Mouse (Mus musculus) 3134 (cell line): ENCODE data around the gene Ino80b.

ENCODE experiments used
- DNase-seq: peaks from one replicate; pipeline ENCODE4 v3.0.0-alpha.2; 2011; ENCODE audit warnings: low spot score; ENCODE audit not compliant: insufficient read length; ENCODE audit errors: extremely low read depth

Ino80b gene

DNA sequence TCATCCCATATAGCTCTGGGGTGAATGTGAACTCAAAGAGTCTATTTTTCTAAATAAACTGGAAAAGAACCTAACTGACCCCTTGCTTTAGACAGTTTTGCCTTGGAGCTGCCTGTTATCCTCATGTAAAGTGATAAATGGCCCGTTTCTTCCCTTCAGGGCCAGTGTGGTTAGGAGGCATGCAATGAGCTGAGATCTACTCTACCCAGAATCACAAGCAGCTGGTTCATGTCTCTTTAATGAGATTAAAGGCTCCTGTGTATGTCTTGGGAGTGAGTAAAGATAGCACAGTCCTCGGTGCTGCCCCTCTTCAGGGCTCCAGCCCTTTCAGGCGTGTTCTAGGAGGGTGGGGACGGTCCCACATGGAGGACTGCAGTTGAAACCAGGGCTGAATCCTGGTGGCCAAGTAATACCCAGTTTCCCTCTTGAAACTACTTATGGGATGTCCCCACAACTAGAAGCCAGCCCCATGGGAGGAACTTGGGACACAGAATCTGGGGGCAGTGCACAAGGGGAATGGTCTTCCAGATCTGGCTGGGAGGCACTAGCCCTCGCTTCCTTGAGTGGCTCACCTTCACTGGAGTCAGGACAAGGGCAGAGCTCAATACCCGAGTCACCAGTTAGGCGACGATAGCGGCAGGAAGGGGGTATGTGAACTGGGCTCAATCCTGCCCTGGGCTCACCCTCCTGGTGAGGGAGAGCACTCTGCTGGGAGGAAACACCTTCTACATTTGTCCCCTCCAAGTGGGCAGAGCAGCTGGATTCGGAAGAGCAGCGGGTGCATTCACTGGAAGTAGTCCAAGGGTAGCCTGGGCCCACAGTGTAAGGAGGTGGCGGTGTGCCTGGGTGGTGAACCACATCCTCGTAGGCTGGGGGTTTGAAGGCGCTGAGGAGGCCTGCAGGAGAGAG, 6.2 kb downstream of the Ino80b start:
- DNase-seq = peak; percentile 49

DNA sequence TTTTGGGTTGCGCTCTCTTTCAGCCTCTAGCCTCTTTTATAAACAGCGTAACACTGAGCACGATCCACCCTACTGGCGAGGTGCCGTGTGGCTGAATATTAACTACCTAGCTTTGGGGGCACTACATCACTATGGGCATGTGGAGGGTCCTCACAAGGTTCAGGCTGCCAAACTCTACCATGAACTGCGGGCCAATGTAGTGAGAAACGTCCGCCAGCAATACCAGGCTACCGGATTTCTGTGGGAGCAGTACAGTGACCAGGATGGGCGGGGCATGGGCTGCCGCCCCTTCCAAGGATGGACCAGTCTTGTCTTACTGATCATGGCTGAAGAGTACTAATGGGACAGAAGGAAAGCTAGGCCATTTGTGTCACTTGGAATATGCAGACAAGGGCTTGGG, 6.9 kb downstream of the Ino80b start:
- no peak for DNase-seq

DNA sequence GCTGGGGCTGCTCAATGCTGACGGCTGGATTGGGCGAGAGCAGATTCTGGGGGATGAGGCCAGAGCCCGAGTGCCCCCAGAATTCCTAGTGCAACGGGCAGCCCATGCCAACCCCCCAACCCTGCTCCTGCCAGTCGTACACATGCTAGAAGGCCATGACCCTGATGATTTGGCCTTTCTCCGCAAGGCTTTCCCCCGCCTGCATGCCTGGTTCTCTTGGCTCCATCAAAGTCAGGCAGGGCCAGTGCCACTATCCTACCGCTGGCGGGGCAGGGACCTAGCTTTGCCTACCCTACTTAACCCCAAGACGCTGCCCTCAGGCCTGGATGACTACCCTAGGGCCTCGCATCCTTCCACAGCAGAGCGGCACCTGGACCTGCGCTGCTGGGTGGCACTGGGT, 7.6 kb downstream of the Ino80b start:
- no peak for DNase-seq

DNA sequence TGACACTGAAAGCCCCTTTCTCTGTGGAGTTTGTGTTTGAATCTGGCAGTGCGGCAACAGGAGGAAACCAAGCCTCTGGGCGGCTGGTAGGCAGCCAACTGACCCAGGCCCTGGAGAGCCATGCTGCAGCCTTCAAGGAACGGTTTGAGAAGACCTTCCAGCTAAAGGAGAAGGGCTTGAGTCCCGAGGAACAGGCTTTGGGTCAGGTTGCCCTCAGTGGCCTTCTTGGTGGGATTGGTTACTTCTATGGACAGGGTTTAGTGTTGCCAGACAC, 8.1 kb downstream of the Ino80b start:
- no peak for DNase-seq

DNA sequence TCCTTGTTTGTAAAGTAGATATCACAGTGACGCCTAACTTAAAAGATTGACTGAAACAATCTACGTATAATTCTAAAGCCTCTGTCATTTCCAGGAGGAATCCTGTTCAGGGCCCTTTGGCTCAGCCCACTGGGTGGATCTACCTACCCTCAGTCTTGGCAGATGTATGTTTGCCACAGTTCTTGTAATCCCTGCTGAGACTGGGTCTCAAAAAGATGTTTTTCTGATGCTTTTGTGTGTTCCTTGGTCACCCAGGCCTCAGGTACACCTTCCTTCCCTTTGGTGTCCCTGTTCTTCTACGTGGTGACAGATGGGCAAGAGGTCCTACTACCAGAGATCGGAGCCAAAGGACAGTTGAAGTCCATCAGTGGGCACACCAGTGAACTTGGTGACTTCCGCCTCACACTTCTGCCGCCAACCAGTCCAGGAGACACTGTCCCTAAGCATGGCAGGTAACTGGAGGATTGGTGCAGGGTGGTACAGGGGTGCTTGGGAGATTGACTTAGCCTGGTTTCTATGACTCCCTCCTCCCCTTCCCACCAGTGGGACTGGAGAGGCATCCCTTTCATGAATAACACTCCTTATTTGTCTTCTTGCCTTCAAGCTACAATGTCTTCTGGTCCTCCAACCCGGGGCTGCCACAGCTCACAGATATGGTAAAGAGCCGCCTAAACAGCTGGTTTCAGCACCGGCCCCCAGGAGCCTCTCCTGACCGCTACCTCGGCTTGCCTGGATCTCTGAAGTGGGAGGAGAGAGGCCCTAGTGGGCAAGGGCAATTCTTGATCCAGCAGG, 8.7 kb downstream of the Ino80b start:
- DNase-seq = no peak

DNA sequence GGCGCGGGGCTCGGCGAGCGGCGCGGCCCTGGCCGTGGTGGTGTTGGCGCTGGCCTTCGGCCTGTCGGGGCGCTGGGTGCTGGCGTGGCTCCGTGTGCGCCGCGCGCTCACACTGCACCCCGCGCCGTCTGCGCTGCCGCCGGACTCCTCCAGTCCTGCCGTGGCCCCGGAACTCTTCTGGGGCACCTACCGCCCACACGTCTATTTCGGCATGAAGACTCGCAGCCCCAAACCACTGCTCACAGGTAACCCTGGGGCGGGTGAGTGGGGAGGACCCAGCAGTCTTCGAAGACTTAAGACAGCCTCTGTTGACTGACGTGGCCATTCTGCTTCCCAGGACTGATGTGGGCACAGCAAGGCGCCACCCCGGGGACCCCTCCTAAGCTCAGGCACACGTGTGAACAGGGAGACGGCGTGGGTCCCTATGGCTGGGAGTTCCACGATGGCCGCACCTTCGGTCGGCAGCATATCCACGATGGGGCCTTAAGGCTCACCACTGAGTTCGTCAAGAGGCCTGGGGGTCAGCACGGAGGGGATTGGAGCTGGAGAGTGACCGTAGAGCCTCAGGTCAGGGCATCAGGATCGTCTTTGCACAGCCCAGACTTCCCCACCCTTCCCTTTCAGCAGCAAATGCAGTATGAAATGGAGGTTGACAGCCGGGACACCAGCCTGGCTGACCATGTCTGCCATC, 9.4 kb downstream of the Ino80b start:
- peak; percentile 65 for DNase-seq

DNA sequence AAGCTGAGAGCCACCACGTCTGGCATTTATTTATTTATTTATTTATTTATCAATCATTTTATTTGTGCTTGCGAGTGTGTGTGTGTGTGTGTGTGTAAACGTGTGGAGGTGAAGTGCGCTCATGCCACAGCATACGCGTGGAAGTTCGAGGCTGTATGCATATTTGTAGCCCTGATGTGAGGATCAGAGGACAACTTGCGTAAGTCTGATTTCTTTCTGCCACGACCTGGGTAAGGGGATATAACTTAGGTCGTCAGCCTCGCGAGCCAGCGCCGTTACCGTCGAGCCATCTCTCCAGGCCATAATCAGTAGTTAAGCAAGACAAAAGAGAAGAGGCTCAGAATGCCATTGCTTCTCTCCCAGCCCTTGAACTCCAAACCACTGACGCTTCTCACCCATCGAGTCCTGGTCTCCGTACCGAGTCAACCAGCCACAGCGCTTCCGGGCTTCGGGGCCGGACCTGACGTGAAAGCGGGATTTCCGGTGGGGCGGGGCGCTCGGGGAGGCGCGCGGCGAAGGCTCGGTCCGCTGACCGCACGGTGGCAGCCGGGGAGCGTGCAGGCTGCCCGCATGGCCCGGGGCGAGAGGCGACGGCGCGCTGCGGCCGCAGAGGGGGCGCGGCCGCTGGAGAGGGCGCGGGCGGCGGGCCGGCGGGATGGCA, 10.1 kb downstream of the Ino80b start, which contains the start of gene Mogs:
Mogs (plus strand) TSS at position 486 of the 661 bp plus-strand sequence.
- peak; percentile 88 for DNase-seq

DNA sequence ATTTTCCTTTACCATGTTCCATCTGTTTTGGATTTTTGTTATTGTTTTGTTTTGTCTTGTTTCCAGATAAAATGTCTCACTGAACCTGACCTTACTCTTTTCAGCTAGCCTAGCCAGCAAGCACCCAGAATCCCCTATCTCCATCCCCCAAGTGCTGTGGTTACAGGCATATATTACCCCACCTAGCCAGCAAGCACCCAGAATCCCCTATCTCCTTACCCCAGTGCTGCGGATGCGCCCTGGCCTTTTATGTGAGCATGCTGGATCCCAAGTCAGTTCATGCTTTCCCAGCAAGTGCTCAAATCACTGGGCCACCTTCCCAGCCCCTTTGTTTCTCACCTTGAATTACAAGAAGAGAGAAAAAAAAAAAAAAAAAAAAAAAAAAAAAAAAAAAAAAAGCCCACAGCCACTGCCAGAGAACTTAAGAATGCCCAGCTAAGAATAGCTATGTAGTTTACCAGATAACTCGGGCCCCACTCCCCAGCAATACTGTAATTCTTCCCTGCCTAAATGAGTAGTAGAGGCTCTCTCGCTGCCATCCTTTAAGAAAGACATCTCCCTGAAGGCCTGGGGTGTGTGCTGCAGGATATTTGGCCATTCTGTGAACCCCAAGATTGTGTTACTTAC, 13.6 kb downstream of the Ino80b start:
- no peak for DNase-seq

DNA sequence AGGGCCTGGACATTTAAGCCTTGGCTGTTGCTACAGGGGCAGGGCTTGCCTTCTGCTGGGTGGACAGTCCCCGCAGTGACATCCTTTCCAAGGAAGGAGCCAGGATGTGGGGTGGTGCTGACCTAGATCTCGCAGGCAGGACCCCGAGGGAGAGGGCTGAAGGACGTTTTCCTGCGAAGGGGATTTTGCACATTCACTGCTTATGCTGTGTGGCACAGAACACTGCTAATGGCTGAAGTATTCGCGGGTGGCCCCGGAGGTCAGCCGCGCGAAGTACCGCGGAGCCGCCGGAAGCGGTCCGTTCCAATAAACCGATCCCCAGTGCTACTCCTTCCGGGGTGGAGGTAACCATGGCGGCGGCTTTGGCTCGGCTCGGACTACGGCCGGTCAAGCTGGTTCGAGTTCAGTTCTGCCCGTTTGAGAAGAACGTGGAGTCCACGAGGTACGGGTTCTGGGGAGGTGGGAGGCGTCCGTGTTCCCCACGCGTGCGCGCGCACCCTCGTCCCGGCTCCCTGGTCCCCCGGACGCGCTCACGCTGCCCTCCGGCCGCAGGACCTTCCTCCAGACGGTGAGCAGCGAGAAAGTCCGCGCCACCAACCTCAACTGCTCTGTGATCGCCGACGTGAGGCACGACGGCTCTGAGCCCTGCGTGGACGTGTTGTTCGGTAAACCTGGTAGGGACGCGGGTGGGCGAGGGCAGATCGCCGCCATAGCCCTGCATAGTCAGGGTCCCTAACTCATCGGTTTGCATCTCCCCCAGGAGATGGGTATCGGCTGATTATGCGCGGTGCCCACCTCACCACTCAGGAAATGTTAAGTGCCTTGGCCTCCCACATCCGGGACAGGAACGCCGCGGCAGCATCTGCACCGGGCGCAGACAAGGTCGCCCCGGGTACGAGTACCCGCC, 16.2 kb downstream of the Ino80b start, which contains the start of gene Mrpl53:
Mrpl53 (plus strand) TSS at position 279 of the 907 bp plus-strand sequence.
- DNase-seq = peak; percentile 85

DNA sequence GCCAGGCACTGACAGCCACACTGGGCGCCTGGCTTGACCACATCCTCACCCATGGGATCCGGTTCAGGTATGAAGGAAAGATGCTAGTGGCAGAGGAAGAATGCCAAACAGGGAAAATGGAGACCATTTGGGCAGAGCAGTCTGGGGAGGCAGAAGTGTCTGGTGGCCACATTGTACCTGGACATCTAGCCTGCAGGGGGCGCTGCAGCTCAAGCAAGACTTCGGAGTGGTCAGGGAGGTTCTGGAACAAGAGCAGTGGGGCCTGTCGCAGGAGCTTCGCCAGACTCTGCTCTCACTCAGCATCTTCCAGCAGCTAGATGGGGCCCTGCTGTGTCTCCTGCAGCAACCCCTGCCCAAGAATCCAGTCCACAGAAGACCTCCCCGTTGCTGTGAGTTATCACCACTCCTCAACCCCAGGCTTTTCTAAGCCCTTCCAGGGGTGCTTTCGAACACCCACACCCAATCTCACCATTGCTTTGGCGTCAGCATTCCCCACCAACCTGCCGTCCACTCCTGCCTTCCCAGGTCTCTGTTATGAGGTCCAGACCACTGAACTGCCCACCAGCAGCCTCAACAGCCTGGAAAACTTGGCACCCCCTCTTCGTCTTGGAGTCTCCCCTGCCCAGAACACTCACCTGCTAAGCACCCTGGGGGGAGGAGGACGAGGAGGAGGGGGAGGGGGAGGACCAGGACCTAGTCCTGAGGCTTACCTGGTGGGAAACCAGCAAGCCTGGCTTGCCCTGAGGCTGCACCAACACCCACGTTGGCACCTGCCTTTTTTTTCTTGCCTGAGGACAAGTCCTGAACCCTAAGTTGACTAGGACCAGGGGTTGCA, 17.4 kb downstream of the Ino80b start:
- peak; percentile 58 for DNase-seq

DNA sequence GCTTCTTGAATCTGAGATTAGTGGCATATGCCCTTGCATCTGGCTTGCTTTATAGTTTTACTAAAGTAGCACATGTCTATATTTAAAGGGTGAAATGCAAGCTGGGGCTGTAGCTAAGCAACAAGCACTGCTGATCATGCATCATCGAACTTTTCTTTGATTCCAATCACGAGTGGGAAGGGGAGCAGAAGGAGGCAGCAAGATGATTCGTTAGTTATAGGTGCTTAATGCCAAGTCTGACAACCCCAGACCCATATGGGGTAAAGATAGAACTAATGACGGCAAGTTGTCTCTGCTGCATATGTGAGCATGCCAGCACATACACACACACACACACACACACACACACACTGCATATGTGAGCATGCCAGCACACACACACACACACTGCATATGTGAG, 21.1 kb downstream of the Ino80b start:
- no peak for DNase-seq

DNA sequence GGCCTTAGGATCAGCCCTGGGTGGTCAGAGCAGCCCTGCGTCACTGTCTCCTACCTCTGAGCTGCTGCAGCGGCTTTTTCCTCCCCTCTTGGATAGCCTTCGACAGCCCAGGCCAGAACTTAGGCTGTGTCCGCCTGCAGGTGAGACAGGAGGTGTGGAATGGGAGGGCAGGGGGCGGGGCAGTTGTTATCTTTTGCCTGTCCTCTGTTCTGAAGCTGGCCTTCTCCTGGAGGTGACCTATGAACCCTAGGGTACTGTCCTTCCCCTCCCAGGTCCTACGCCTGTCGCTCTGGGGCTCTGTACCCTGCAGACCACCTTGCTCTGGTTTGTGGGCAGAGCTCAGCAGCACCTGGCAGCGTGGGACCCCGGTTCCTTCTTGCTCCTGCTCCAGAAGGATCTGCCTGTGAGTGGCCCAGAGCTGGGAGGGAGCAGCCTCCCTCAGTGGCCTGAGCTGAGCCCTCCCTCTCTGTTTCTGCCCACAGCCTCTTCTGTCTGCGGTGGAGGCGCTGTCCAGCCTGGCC, 22.0 kb downstream of the Ino80b start:
- no peak for DNase-seq

DNA sequence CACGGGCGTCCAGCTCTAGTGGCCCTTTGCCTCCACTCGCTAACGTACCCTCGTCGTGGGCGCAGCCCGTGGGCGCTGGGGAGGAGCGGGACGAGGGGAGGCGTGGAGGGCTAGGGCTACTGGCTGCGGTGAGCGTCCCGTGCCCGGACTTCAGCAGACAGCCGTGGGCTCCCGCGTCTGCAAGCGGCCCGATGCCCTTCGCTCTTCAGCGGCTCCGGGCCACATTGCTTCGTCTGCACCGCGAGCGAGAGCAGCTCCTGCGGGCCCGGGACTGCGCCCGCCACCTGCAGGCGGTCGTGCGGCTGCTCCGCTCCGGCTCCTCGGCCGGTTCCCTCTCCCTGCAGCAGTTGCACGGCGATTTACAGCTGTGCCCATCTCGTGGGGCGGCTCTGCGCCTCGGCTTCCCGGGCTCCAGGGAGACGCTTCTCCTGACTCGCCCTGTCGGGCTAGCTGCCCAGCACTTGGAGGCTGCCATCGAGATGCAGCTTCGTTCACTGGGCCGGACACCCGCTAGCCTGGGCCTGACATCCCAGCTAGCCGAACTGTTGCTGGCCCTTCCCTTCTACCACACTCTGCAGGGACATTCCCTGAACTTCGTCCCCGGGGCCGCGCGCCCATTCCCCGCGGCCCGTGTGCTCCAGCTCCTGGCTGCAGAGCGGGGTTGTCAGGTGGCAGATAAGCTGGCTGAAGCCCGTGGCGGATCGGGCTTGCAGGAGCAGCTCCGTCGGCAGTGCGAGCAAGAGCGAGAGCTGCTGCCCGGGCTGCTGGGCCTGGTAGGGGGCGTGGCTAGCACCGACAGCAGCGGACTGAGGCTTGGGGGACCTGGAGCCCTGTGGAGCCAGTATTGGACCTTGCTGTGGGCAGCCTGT, 23.3 kb downstream of the Ino80b start:
- DNase-seq = peak; percentile 85

DNA sequence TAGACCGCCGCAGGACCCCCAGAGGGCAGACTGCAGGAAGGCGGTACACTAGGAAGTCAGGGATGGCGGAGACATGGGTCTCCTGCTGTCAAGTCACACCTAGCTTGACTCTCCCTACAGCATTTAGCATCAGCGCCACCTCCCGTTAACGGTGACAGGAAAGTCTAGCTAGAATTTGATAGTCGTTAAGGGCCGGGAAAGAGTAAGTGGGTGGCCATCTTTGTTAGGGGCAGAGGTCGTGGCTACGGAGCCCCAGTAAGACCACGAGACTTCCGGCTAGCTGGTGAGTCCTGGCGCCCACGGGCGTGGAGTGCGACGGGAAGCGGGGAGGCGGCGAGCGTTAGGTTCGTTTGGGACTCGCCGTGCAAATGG, 23.9 kb downstream of the Ino80b start, which contains the start of the genes Ccdc142 and Gm42688:
Ccdc142 (plus strand) TSS at position 286 of the 372 bp plus-strand sequence.
Gm42688 (plus strand) TSS at position 302 of the 372 bp plus-strand sequence.
- DNase-seq = no peak

DNA sequence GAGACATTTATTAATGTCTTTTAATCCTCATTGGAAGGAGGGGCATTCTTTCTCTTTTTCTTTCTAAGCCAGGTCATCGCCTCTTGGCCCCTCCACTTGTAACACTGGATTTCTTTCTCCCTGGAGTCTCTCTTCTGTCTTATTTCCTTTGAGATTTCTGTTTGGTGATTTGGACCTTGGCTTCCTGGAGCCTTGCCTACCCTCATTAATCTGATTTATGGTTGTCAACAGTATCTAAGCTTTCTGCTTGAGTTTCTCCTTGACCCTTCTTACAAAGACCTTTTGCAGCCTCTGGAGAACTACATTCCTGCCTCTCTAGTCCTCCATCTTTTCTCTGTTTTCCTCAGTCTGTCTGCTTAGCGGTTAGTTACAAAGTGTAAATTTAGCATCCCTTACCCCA, 26.8 kb downstream of the Ino80b start:
- no peak for DNase-seq

DNA sequence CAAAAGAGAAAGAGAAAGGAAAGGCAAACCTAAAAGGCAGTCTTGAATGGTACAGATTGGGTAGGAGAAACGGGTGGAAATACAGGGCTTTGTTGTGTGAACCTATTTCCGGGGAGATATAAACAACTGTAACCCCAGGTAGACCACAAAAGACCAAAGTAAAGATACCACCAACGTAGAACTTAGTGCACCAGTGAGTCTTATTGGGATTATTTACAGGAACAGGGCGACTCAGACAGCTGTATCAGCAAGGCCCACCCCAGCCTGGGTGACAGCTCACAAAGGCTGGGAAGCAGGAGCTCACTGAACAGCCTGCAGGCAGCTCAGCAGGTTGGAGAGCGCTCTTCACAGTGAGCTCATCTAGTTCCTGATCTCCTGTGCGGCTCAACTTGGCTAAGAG, 29.3 kb downstream of the Ino80b start:
- DNase-seq = no peak
